Mouse (Mus musculus) urinary bladder, postnatal 4 days (tissue): ENCODE results near the gene Gga2.

ENCODE experiments used
- DNase-seq, 2 experiments: peaks; one replicate each; pipeline ENCODE4 v3.0.0; 2021 to 2022; ENCODE audit warnings: low spot score in 2 of 2

The Gga2 gene

DNA sequence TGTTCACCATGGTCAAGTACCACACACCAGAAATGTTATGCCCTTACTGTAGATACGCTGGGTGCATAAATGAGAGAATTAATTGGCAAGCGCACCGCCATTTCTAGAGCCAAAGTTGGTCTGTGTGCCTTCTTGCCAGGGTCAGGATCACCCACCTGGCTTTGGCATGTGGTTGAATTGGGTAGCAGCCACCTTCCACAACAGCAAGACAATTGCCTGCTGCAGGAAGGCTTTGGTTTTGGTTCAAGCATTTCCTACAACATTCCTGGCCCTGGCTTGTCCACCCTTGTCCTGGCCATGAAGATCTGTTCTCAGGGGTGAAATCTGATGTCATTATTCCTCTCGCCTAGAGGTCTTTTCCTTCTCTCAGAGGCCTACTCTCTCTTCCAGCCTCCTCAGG lies 8.7 kb downstream of the Gga2 start:
- DNase-seq, result no peak

DNA sequence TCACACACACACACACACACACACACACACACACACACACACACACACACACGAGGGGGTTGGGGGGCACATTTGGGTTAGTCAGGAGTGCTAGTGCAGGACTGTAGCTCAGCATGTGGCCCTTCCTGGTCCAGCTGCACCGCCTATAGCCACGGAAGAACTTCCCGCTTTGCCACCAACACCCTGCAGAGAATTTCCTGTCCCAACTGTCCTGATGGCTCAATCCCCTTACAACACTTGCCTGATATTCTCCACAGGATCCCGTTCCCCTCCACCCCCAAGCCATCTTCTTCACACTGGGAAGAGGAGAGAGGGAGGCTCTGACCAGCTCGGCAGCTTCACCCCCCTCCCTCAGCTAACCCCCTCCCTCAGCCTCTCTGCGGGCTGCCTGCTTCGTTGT lies 20.6 kb downstream of the Gga2 start:
- DNase-seq, result no peak

- no peak for DNase-seq
Observed at GRCm38 (mm10) chr7:121995961-121996360, 25.1 kb downstream of the Gga2 start.

GRCm38 (mm10) chr7:121981307-121981871 lies 39.6 kb downstream of the Gga2 start, which contains the start of gene Cog7:
Gene Cog7, minus strand, starts transcription at chr7:121981711.
- DNase-seq, result peak; percentile 85 to 95

GRCm38 (mm10) chr7:121975031-121975430 lies 46.0 kb downstream of the Gga2 start:
- peak; percentile 28 to 64 for DNase-seq

DNA sequence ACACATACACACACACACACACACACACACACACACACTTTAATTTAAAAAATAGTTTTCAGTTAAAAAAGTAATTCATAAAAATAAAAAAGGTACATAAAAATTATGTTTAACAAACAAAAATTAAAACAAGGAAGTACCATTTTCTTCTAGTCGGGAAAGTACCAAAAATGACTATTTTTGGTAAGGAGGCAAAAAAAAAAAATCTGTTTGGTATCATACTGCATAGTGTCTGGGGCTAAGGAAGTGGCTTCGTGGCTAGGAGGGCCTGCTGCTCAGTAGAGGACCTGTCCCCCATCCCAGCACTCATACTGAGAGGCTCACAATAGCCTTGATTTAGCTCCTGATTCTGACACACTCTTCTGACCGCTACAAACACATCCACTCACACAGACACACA lies 49.3 kb downstream of the Gga2 start:
- no peak for DNase-seq

- no peak for DNase-seq
Observed at GRCm38 (mm10) chr7:121970250-121970649, 50.8 kb downstream of the Gga2 start.

DNA sequence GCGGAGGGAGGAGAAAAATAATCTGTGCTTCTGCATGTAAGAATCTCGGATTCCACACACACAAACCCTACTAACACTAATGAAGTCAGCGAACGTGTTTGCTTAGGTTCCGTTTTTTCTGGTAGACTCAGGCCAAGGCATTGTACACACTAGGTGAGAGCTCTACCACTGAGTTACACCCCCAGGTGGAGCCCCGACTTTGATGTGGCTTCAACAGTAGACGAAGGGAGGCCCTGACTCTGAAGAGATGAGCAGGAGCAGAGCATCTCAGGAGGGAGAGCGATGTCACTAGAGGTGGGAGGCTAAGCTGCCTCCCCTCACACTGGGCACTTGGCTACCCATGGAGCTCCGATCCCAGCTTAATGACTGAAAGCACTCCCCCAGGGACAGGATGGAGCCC lies 52.2 kb downstream of the Gga2 start:
- no peak for DNase-seq

- DNase-seq, result no peak
Observed at GRCm38 (mm10) chr7:121968242-121968641, 52.8 kb downstream of the Gga2 start.

GRCm38 (mm10) chr7:121966169-121966568 lies 54.9 kb downstream of the Gga2 start:
- no peak for DNase-seq

- DNase-seq, result no peak
Observed at GRCm38 (mm10) chr7:121963883-121964398, 57.1 kb downstream of the Gga2 start.

GRCm38 (mm10) chr7:121962571-121962959 lies 58.5 kb downstream of the Gga2 start:
- no peak for DNase-seq

- DNase-seq, result no peak
Observed at GRCm38 (mm10) chr7:121961913-121962570, 59.0 kb downstream of the Gga2 start.

DNA sequence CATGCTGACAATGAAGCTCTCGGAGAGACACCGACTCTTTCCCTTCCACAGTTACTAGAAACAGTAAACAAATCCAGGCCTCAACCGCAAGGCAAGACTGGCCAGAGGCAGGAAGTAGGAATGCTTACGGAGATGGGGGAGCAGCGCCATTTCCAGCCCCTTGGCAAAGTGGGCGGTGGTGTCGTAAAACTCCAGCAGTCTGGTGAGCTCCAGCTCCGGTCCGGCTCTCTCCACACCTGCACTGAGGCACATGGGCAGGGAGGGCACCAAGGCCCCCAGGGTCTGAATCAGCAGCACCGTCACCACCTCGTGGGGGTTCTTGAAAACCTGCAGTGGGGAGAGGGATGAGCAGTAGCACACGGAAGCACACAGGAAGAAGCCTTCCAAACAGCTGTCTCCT lies 65.2 kb downstream of the Gga2 start:
- DNase-seq, result no peak

GRCm38 (mm10) chr7:121954891-121955669 lies 65.9 kb downstream of the Gga2 start:
- no peak for DNase-seq

GRCm38 (mm10) chr7:121947513-121947912 lies 73.5 kb downstream of the Gga2 start:
- DNase-seq, result no peak

DNA sequence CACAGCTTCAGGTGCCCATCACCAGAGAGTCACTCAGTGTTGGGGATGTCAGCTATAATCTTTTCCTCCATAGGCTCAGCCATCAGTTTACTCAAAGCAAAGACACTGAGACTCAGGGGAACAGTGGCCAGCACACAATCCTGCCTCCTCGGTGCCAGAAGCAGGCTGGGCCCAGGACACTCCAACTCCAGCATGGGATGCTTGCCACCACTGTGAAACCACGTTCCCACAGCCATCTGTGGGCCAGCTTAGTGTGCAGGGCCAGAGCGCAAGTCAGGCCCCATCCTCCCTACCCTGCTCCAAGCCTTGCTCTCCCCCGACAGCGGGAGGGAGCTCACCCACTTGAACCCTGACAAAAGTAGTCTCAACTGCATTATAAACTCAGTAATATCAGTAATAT lies 74.8 kb downstream of the Gga2 start:
- no peak for DNase-seq

- no peak for DNase-seq
Observed at GRCm38 (mm10) chr7:121942371-121942770, 78.7 kb downstream of the Gga2 start.

GRCm38 (mm10) chr7:121941640-121942039 lies 79.4 kb downstream of the Gga2 start:
- DNase-seq, result no peak

GRCm38 (mm10) chr7:121941016-121941415 lies 80.0 kb downstream of the Gga2 start:
- DNase-seq, result no peak

GRCm38 (mm10) chr7:121939729-121940128 lies 81.3 kb downstream of the Gga2 start:
- DNase-seq, result no peak

- DNase-seq, result no peak
Observed at GRCm38 (mm10) chr7:121939244-121939643, 81.8 kb downstream of the Gga2 start.
